Mouse (Mus musculus) liver, postnatal 0 days (tissue): Measurements from ENCODE around the gene Lrwd1. TPM values are rescaled to one million over a fixed set of nuclear protein-coding genes. Genes with fewer than 3 reads are reported as not detected.

ENCODE experiments used
- ATAC-seq: fragments of 200-750 bp; cut with Nextera tagmentation; 2 replicates; pipeline ENCODE4 v1.8.0; 2017; ENCODE audit warnings: mild to moderate bottlenecking, moderate library complexity
- DNase-seq: peaks from one replicate; pipeline ENCODE4 v3.0.0-alpha.2; 2016
- H3K27ac ChIP-seq: fragments of 300-500 bp; sonication (generic); 2 replicates; pipeline ENCODE4 v1.5.1; 2014; ENCODE audit warnings: antibody characterized with exemption, moderate library complexity, mild to moderate bottlenecking, low read depth
- H3K27me3 ChIP-seq: fragments of 300-500 bp; sonication (generic); 2 replicates; pipeline ENCODE4 v1.6.1; 2014; ENCODE audit warnings: low read length, control low read depth, mixed read lengths; ENCODE audit not compliant: insufficient read depth
- H3K36me3 ChIP-seq: fragments of 300-500 bp; sonication (generic); replicated peaks from 2 replicates; pipeline ENCODE4 v1.6.1; 2014; ENCODE audit warnings: mild to moderate bottlenecking, control low read depth, low read length, moderate library complexity, mixed read lengths; ENCODE audit not compliant: insufficient read depth
- H3K4me1 ChIP-seq: fragments of 300-500 bp; sonication (generic); 2 replicates; pipeline ENCODE4 v1.6.1; 2014; ENCODE audit warnings: antibody characterized with exemption, mild to moderate bottlenecking, control low read depth; ENCODE audit not compliant: insufficient read depth
- H3K4me2 ChIP-seq: fragments of 300-500 bp; sonication (generic); 2 replicates; pipeline ENCODE4 v1.6.1; 2014; ENCODE audit warnings: low read depth, mild to moderate bottlenecking, low read length, moderate library complexity, mixed read lengths
- H3K4me3 ChIP-seq: fragments of 300-500 bp; sonication (generic); 2 replicates; pipeline ENCODE4 v1.5.1; 2014; ENCODE audit warnings: low read depth, low read length
- H3K9ac ChIP-seq: fragments of 300-500 bp; sonication (generic); replicated peaks from 2 replicates; pipeline ENCODE4 v1.6.1; 2014; ENCODE audit warnings: mild to moderate bottlenecking, moderate library complexity
- H3K9me3 ChIP-seq: fragments of 300-500 bp; sonication (generic); 2 replicates; pipeline ENCODE4 v1.6.1; 2016; ENCODE audit warnings: mild to moderate bottlenecking, control low read depth, low read length, mixed read lengths
- CTCF ChIP-seq: sonication (generic); IDR thresholded peaks from 2 replicates; pipeline ENCODE4 v1.5.1; 2016; ENCODE audit warnings: antibody characterized with exemption, low read depth
- EP300 ChIP-seq: IDR thresholded peaks from 2 replicates; pipeline ENCODE4 v1.6.1; 2016; ENCODE audit warnings: antibody characterized with exemption, low read depth, mild to moderate bottlenecking
- WGBS: fragments of 180-500 bp; shearing (Covaris S2); extraction: QIAGEN DNeasy Blood & Tissue Kit; methylation state at CpG from one replicate; pipeline ENCODE4 v1.1.7; 2014; ENCODE audit not compliant: insufficient replicate concordance; 5-methylcytosine and 5-hydroxymethylcytosine counted together
- polyA plus RNA-seq: library from polyadenylated mRNA; unstranded; fragments of >200 nt; fragmentation: Nextera tagmentation; extraction: Ambion mirVana; gene quantifications from 2 replicates; pipeline ENCODE4 v1.2.1, GENCODE M21; 2015

Gene Lrwd1
- polyA plus RNA-seq, 1 experiment from 2014 or later, result 16.5 TPM

DNA sequence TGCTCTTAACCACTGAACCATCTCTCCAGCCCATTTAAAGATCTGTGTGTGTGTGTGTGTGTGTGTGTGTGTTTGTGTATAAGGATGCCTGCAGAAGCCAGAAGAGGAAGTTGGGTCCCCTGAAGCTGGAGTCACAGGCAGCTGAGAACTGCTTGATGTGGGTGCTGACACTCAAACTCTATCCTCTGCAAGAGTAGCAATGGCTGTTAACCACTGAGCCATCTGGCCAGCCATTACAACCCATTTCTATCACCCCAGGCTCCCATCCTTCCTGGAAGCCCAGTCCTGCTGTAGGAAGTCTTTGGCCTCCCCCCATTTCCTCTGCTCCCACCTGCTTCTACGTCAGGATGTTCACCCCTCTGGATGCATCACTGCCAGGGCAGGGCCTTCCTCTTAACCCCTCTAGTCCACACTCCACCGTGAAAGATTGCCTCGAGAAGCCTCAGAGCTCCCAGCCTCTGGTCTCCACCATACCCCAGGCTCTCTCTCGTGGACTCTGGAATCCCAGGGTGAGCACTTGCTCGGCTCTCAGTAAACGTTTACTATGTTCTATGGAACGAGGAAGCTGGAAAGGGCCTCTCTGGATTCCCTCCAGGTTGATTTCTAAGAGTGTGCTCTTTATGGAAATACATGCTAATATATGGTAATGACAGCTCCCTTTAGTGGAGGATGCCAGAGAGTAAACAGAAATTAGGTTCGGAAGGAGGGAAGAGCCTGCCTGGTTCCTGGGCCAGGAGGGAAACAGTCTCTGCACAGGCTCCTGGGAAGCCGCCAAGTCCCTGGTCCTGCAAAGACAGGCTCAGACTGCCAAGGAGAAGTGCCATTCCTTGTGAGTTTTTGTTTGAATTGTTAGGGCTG is 38.0 kb upstream of the Lrwd1 start:
- H3K9ac ChIP-seq, result 0 out of 2 replicates have a peak overlapping the region, but pooled peaks have one; percentile 11
- H3K36me3 ChIP-seq, result peaks cover 6% of the 10 kb centered on the region
- H3K9me3 ChIP-seq, result no peaks in the 10 kb centered on the region
- H3K4me2 ChIP-seq, result no peak overlapping the region
- H3K27ac ChIP-seq, result peak overlapping the region; percentile 12; the same call in 1 of the 2 replicates
- ATAC-seq (no peak), DNase-seq (no peak)
- WGBS, result 32% methylated on average over 9 of the region's 9 CpGs
- no peak overlapping the region for H3K4me3 ChIP-seq
- peaks cover 31% of the 10 kb centered on the region for H3K4me1 ChIP-seq
- TF ChIP-seq EP300 (no peak), CTCF (no peak)
- H3K27me3 ChIP-seq, result no peaks in the 10 kb centered on the region

- H3K4me1 ChIP-seq, result peaks cover 29% of the 10 kb centered on the region
- peaks cover 2% of the 10 kb centered on the region; the same call in 1 of the 2 replicates for H3K36me3 ChIP-seq
- H3K4me2 ChIP-seq, result no peak overlapping the region
- H3K4me3 ChIP-seq, result no peak overlapping the region
- WGBS, result 72% methylated on average over 9 of the region's 9 CpGs
- H3K27ac ChIP-seq, result no peak overlapping the region
- TF ChIP-seq CTCF, result no peak
- TF ChIP-seq EP300, result no peak
- DNase-seq (no peak), ATAC-seq (no peak)
- H3K27me3 ChIP-seq, result no peaks in the 10 kb centered on the region
- no peaks in the 10 kb centered on the region for H3K9me3 ChIP-seq
- no peak overlapping the region for H3K9ac ChIP-seq
Observed at GRCm38 (mm10) chr5:136172939-136173338, 37.1 kb upstream of the Lrwd1 start.

DNA sequence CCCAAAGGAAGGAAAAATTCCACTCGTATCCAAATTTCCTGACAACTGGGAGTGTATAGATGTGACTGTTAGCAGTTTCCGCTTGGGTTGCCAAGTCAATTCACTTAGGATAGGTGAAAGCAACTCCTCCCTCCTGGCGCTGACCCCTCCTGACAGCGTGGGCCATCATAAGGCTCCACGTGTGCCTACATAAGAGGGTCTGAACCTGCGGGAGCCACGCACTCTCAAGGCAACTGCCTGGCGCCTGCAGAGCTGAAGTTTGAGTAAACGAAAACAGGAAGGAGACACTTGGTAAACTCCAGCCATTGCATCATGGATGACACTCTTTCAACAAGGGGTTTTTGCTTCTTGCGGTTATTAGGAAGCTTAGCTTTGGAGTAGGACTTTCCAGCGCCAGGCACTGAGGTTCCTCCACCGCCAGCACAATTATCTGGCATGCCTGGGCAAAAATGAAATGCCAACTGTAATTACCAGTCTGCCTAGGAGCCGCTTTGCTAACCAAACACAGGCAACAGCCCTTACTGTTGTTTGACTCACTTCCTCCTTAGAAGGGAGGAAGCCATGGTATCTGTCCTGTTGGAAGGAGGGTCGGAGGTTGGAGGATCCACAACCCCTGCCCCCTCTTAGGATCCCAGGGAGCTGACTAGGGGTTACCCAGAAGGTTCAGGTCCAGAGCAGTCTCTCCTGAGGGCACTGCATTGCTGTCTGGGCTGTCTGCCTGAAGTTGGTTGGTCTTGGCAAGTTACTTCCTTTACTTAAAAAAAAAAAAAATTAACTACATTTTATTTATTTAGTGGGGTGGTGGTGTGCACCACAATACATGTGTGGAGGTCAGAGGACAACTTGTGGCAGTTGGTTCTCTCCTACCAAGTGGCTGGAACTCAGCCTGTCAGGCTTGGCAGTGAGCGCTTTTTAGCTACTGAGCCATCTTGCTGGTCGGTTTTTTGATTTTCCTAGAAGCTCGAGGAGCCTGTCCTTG is 35.8 kb upstream of the Lrwd1 start:
- Histone ChIP-seq H3K4me2 (peak overlapping the region; percentile 71), H3K27ac (peak overlapping the region; percentile 85), H3K27me3 (no peaks in the 10 kb centered on the region), H3K4me3 (peak overlapping the region; percentile 54), H3K36me3 (peaks cover 7% of the 10 kb centered on the region; the same call in 1 of the 2 replicates), H3K9ac (peak overlapping the region; percentile 64), H3K4me1 (peaks cover 29% of the 10 kb centered on the region), H3K9me3 (no peaks in the 10 kb centered on the region)
- peak; percentile 43 for ATAC-seq
- peak; percentile 39 for DNase-seq
- WGBS, result 14% methylated on average over 17 of the region's 17 CpGs
- TF ChIP-seq CTCF, result no peak
- TF ChIP-seq EP300, result no peak; the same call in 1 of the 2 replicates

DNA sequence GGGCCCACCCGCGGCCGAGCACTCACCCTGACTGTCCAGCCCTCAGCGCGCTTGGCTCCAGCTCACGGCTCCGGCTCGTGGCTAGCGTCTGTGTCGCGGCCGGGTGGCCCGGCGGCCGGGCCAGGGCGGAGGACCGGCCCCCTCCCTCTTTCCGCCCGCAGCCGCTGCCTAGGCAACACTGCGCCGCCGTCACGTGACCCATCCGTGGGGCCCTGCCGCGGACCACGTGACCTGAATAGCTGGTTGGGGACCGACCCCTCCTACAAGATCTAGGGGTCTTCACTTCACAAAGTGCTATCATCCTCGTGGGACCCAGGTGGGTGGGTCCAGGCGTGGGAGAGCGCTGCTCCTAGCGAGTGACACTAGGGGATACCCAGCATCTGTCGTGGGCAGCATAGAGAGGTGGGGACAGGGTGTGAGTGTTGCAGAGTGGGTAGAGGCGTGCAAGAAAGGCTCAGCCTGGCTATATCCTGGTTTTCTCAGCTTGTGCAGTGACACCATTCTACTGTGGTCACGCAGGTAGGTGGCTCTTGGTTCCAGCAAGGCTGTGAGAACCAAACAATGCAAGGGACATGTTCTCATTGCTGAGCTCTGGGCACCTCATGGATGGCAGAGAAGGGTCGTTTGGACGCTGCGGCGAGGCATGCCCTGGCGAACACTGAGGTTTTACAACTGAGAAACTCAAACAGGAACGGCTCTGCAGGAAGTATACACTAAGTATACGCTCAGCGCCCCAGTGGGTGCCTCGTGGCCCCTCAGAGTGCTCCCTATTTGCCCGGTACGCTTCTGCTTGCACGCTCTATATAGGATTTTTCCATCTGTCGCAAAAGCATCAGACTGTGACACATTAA is 34.9 kb upstream of the Lrwd1 start, which contains the start of gene Orai2:
Gene Orai2 (minus strand): TSS at position 202 of the 851 bp plus-strand sequence.
- H3K9ac ChIP-seq, result peak within 1 kb of the TSS; percentile 64
- peaks cover 7% of the 10 kb centered on the region for H3K36me3 ChIP-seq
- H3K4me1 ChIP-seq, result peaks cover 29% of the 10 kb centered on the region
- ATAC-seq (peak; percentile 79), DNase-seq (peak; percentile 84)
- H3K27me3 ChIP-seq, result no peaks in the 10 kb centered on the region
- peak within 1 kb of the TSS; percentile 54 for H3K4me3 ChIP-seq
- TF ChIP-seq CTCF, result no peak
- no peak for TF ChIP-seq EP300
- peak within 1 kb of the TSS; percentile 85 for H3K27ac ChIP-seq
- under 1% methylated on average over 43 of the region's 49 CpGs for WGBS
- H3K4me2 ChIP-seq, result peak within 1 kb of the TSS; percentile 71
- no peaks in the 10 kb centered on the region for H3K9me3 ChIP-seq

DNA sequence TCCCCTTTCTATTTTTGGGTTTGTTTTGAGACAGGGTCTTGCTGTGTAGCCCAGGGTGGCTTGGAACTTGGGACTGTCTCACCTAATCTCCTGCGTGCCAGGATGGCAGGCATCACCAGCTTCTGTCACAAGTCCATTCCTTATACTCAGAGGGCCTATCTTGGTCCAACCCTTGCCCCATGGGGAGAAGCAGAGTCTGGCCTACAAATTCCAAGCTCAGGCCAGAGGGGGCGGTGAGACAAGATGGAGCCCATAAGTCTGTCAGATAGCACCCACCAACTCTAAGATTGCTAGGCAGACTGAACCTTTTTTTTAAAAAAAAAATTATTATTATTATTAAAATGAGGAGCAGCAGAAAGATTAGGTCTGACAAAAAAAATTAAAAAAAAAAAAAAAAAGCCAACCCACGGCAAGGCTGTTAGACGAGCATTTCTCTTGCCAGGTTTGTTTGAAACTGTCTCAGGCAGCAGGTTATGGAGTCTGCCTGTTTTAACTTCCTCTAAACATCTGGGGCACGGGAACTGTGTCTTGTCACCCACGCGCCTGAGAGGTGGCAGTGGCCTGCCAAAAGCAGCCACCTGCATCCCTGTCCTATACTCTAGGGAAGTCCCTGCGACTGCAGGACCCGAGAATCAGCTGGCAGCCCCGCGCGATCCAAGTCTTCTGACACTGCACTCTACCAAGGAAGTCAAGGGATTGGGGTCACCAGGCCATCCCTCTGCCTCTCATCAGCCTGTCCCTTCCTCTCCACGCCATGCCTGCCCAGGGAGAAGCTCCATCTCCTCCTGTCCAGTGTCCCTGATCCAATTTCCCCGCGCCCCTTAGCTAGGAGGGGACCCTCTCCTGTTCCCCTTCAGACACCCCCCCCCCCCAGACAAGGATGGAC is 34.0 kb upstream of the Lrwd1 start:
- peaks cover 7% of the 10 kb centered on the region for H3K36me3 ChIP-seq
- H3K4me1 ChIP-seq, result peaks cover 29% of the 10 kb centered on the region
- H3K9me3 ChIP-seq, result no peaks in the 10 kb centered on the region
- H3K27me3 ChIP-seq, result no peaks in the 10 kb centered on the region
- 12% methylated on average over 15 of the region's 15 CpGs for WGBS
- DNase-seq, result peak; percentile 56
- no peak for TF ChIP-seq EP300
- TF ChIP-seq CTCF, result no peak
- peak; percentile 53 for ATAC-seq
- H3K9ac ChIP-seq, result peak overlapping the region; percentile 64
- H3K4me2 ChIP-seq, result peak overlapping the region; percentile 71
- H3K27ac ChIP-seq, result peak overlapping the region; percentile 85
- peak overlapping the region; percentile 54 for H3K4me3 ChIP-seq
